Mouse (Mus musculus) adipocyte (in vitro differentiated cells): ENCODE measurements around the gene Cpeb4.
"Not testable (repeated sequence)": the region's sequence is repeated elsewhere in the genome, so short reads cannot be mapped to it uniquely, and the experiment has no call there.

Experiments used
- DNase-seq: peaks from one replicate; pipeline ENCODE4 v3.0.0-alpha.2; 2016; ENCODE audit warnings: low spot score

Gene Cpeb4

DNA sequence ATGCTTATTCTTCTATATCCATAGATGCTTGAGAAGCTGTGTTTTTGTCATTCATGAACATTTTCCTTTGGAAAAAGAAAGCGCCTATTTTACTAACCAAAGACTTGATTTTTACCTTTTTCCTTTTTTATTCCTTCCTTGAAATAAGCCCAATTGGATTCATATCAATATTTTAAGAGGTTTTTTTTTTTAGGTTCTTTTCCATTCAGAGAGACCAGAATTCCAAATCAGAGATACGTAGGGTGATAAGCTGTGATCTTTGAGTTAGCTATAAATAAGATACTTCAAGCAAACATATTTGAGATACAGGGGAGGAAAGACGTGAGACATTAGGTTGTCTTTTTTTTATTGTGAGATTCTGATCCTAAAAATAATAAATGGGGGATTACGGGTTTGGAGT is at the start of gene Cpeb4:
Cpeb4 (plus strand) TSS at position 301 of the 400 bp plus-strand sequence.
- no peak for DNase-seq

DNA sequence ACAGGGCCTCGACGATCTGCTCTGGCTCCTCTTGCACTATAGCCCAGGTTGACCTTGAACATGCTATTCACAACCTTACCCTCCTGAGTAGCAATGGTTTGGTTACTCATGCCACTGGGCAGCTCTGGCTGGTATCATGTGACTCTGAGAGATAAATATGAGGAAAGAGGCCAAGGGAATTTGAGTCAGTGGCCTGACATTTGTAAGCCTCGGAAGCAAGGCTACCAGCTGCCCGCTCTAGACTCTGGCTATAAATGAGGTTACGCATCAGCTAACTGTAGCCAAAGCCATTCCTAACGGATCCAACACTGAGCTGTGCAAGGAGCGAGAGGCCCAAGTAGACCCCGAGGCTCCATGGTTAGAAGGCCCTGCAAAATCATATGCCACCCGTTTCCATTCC is 49.5 kb upstream of the Cpeb4 start:
- DNase-seq: peak; percentile 40

DNA sequence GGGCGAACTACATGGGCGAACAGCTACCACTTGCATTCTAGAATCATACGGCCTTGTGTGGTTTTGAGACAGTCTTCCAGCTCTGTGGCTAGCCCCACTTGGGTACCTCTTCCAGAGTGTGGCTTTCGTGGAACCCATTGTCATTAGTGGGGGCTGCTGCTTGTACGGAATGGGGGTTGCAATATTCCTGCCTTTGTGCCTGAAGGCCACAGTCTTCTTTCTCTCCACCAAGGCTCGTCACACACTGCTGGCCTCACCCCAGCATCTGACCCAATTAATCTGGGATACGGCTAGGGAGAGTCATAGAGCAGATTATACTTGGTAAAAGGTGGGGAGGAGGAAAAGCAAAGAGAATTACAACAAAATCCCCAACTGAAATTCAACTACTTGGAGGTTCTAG is 48.5 kb upstream of the Cpeb4 start:
- no peak for DNase-seq

DNA sequence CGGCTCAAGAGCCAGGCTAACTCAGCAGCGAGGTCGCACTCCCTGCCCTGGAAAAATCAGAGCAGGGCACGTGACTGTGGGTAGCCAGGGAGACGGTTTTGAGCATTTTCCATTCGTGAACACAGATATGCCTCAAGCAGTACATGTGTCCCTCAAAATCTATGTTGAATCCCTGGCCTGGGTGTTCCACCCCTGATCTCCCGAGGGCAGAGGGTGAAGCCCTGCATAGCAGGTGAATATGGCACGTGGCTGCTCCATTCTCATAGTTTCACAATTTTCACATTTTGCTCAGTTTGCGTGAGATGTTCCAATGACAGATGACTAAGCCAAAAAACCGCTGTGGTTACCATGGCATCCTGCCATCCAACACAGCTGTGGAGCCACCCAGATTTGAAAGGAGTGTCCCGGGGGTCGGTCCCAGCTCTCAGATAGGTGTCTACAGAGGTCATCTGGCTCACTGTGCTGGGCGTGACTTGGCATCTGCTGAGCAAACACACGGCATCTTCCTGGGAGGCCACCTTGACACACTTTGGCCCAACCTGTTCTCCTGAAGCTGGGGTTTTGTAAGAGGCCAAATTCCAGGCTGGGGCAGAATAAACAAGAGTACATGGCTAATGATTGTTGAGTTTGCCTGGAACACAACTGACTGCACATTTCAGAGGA is 47.4 kb upstream of the Cpeb4 start:
- DNase-seq: peak; percentile 87

DNA sequence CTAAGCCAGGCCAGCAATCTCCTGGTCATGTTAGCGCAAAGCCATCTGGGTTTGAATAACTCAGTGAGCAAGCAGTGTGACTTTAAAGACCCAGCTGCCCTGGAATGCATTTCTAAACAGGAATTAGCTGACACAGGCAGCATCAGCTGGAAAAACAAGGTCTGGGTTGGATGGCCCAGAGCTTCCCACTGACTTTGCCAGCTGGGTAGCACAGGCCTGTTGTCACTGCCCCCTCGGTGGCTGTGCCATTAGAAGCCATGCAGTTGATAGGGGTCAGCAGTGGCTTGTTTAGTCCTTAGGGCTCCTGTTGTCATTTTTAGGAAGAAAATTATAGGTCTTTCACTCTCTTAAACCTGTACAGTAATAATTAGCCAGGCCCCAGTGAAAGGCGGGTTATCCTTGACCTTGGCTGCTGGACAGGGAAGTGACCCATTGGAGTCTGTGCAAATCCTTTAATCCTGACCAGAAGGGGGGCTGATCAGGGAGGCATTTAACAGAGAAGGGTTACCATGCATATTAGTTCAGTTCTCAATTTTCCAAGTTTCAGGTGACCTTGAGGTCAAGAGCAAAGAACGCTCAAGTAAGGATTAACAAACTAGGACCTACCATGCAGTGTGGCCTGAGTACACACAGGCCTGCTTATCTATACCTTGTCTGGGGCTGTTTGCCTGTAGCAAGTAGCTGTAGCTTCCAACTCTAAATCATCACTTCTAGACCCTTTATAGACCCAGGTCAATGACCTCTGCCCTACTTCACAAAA is 43.8 kb upstream of the Cpeb4 start:
- peak; percentile 52 for DNase-seq

DNA sequence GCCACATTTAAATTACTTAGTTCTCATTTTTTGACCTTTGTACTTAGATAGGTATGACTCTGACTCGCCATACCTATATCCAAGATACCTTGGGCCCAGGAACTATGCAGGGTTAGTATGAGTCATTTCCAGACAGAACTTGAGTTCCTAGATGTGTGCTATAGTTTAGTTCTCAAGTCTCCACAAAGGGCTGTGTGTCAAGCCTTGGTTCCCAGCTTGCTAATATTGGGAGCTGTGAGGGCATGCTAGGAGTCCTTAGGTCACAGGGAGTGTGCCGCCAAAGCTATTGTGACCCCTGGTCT is 43.3 kb upstream of the Cpeb4 start:
- no peak for DNase-seq

DNA sequence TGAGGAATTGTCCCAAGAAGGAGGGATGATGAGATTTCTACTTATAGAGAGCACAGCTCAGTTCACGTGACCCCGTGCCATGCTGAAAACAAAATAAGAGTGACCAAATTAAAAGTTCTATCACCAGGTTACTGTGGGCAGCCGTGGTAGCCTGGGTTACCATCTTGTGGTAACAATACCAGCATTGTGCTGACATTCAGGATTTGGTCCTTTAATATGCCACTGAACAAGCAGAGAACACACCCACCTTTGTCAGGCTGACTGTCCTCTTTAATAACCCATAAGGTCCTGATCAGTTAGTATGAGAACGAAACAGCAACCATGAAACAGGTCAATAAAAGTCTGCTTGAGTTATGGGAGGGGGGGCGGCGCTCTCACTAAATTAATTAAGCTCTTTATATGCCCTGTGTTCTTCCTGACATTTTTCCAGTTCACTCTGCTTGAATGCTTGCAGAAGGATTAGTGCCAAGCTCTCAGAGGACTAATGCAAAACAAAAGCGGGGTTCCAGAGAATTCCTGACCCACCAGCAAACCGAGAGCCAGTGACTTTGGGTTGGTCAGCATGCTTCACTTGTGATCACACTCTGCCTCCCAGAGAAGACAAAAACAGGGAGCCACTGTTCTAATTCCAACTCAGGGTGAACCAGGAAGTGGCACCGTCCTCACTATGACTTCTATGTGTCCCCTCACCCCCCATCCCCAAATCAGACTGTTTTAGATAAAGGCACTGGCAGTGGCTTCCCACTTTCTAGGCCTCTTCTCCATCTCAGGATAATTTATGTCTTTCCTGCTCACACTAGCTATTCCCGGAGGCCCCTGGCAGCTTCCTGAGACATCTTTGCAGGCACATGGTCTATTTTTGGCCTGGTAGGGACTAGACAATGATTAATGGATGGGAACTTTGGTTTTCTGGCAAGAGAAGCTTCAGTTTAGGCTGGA is 41.5 kb upstream of the Cpeb4 start:
- DNase-seq: peak; percentile 65

DNA sequence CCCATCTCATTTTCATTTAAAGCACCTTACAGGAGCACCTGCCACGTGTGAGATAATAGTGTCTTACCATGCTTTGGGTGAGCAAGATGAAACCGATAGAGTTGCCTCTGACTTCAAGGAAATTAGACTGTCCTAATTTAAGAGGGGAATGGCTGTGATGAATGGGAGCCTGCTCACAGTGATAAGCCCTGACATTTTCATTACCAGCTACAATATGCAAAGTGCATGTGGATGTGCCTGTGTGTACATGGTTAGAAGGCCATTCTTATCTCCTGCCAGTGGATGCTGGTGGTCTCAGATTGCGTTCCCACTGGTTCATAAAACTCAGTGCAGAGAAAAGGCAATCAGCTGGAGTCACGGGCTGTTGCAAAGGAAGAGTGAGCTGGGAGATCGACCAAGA is 40.6 kb upstream of the Cpeb4 start:
- DNase-seq: no peak

DNA sequence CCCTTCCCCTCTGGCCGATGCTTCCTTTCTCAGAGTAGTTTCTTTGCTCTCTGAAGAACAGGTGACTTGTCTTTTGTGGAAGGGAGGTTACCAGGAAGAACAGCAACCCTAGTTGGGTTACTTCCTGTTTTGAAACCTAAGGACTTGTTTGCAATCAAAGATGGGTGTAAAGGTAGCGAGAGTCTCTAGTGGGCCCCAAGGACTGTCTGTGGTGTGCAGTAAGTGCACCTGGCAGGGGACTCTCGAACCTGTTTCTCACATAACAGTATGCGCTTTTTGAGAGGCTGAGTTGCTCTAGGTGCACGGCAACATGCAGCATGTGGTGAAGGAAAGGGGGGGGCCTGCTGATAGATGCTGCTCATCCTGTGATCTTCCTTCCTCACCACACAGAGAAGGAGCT is 40.0 kb upstream of the Cpeb4 start:
- DNase-seq: no peak

DNA sequence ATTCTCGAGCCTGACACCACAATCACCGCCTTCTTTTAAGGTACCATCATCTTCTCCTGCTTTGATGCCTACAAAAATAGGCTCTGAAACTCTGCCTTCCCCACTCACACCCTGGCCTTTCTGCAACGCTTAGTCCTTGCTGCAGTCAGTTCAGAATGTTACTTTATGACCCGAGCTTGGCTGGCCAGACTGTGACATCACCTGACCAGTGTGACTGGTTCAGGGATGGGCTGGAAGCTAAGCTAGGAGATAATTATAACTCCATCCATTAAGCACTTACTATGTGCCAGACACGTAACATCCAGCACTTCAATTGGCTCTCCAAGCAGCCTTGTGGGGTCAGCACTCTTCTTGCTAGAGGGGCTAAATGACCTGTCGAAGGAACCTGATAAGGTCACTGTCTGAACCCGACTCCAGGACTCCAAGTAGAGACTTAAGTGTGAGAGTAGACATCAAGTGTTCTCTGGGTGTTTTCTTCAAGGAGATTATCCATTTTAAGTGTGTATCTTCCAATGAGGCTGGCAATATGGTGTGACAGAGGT is 39.5 kb upstream of the Cpeb4 start:
- DNase-seq: no peak

DNA sequence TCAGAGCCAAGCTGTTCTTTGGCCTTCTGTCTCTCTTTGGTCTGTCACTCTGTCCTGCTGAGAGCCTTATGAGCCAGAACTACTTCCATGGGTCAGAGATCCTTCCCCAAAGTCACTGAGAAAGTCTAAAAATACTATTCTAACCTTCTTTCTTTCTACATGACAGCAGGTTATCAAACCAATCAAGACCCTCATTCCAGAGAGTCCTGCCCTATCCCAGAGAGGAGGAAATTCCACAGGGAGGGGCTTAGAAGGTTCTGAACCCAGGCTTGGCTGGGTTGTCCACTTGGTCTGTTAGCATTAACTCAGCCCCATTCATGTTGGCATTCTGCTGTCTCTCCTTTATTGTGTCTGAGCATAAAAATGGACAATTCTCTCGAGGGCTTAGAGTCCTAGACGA is 38.5 kb upstream of the Cpeb4 start:
- DNase-seq: no peak

DNA sequence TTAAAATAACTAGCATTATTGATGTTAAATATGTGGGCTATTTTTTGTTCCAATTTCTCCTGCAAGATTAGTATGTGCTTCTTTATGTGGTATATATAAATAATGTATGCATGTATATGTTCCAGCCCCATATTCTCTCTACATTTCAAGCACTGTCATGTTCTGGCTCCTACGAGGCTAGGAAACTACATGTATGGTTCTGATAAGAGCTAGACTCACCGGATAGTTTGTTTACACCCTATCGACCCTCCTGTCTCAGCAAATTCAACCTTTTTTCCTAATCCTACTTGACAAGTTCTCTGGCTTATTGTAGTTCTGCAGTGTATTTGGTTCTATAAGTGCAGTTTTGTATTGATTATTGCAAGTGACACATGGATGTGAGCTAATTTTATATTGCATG is 36.7 kb upstream of the Cpeb4 start:
- no peak for DNase-seq

DNA sequence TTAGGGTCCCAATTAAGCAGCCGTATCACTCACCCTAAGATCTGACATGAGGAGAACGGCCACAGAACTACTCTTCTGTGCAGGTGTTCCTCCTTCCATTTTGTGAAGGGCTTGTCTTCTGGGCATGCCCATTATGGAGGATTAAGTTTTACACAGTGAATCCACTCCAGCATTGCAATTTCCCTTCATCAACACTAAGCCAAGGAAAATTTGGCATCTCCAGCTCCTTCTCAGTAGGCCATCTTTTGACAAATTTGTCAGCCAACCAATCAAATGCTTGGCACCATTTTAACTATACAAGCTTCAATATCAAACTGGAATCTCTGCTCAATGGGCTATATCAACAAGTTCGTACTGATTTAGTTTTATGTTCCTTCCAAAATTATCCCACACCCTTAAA is 34.8 kb upstream of the Cpeb4 start:
- DNase-seq: no peak

DNA sequence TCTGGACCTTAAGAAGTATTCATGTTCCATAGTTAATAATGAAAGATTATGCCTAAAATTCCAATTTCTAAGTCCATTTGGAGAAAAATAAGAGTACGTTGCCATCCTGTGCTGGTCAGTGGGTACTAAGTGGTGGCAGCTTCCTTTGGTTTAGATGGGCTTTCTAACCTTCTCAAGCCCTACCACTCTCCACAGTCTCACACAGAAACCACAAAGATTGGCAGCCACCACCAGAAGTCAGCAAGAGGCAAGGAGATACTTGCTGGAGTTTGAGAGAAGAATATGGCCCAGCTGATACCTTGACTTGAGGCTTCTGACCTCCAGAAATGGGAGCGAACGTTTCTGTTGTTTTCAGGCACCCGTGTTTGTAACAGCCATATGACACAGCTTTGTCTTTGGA is 34.3 kb upstream of the Cpeb4 start:
- DNase-seq: no peak

DNA sequence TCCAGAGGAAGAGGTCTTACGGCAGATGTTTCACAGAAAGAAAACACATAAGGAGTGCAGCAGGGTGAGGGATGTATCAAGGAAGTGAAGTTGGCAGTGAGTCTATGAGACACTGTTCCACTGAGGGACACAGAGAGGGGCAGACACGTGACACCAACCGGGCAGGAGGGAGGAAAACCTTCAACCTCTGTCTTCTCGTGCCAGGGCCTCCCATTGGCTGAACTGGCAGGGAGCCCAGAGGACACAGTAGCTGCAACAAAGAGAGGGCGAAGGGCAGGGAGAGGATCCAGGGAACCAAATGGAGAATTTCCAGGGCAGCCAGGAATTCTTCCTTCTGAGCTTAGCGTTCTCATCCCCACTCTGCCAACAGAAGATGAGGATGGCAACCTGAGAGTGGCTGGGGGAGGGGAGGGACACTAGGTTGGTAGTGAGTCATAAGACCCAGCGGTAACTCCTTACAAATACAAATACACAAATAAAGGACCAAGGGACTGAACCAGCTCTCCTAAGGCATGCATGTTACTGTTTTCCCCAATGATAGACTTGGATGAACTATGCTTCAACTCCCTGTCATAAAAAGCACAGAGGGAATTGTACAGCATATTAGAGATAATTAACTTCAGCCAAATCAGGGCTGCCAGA is 33.4 kb upstream of the Cpeb4 start:
- DNase-seq: peak; percentile 95

DNA sequence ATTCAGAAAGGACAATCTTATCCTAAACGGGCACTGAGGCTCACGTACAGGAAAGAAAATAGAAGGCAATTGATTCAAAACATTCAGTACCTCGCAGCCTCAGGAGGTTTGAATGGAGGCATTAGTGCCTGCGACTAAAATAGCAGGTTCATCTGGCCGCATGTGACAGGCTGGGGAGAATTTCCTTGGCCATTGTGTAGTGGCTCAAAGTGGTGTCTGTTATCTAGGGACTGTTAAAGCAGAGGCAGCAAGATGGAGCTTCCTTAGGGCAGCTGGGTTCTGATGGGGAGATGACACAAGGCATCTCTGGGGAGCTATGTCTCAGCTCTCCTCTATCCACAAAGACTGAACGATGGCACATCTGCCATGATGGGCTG is 32.9 kb upstream of the Cpeb4 start:
- no peak for DNase-seq

DNA sequence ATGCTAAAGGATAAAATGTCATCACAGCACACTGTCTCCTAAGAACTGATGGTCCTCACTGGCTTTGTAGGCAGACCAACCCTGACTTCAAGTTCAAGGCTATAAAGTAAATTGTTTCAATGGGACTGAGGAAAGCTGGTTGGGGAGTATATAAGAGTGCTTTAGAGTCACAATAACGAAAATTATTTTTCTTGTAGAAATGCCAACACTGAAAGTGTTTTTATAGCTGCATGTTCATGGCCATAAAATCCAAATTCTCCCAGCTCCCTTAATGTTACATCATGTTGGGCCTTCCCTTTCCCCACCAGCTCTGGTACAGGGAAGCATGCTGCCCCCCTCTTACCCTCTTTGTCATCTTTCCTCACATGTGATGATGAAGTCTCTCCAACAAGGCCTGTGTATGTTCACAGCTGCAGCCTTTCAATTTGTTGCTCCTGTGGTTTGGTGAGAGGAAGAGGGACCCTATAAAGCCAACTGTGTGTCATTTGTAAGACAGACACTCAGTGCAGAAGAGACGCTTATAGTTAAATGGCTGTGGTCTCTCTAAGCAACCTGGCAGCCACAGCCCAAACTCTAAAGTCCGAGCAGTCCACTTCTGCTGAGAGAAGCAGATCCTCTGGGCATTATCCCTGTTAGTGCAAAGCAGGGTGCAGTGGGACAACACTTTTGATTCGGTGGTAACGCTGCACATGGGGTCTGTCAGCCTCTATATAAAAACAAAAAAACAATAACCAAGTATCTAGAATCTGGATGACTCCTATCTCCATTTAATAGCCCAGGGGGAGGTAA is 29.6 kb upstream of the Cpeb4 start:
- no peak for DNase-seq

DNA sequence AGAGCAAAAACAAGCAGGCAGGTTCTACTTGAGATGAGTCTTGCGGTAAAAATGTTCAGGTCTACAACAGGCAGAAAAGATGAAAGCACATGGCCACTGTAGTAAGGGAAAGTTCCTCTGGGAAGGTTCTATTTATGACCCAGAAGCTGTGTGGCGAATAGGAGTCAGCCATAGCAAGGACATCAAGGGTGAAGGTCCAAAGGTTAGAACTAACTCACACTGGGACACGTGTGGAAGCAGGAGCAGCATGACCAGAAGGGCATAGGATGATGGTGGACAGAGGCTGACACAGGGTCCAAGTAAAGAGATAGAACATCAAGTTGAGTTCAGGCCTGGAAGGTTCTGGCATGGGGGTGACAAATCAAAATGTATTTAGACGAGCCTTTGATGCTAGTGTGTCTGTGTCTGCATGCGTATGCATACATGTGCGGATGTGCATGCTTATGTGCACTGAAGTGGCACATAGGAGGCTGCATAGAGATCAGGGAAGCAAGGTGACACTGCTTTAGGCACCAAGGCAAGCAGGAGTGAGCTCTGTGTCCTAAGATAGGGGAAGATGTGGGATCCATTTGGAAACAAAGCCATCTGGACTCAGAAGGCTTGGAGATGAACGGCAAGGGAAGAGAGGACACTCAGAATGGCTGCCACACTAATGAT is 28.7 kb upstream of the Cpeb4 start:
- no peak for DNase-seq

DNA sequence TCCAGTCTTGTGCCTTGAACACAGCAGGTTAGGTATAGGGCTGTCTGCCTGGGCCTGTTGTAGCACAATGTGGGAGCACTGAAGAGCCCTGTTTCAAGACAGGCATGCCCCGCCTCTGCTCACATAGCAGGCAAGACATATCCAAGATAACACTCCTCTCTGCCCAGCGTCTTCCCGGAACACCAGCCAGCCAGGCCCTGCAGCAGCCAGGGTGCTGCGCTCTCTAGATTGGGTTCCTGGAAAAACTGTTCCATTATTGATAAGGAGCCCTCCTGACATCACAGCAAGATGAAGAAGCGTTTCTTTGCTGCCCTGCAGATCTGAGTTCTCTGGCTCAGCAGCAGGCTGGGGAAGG is 28.2 kb upstream of the Cpeb4 start:
- no peak for DNase-seq

DNA sequence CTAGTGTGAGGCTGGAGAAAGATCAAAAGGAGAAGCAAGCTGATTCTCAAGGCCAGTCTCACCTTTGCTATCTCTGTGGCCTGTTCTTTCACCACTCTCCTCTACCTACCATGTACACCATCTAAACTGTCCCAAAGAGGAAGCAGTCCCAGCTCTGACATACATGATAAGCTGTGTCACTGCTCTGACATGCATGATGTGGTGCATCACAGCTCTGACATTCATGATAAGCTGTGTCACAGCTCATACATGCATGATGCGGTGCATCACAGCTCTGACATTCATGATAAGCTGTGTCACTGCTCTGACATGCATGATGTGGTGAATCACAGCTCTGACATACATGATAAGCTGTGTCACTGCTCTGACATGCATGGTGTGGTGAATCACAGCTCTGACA is 26.9 kb upstream of the Cpeb4 start:
- not testable (repeated sequence) for DNase-seq
